Mouse (Mus musculus) layer of hippocampus, adult 11-12 months (tissue): ENCODE results near the gene Ifih1.

ENCODE experiments used
- DNase-seq: peaks from one replicate; pipeline ENCODE4 v3.0.0; 2022; ENCODE audit warnings: low spot score

The Ifih1 gene

DNA sequence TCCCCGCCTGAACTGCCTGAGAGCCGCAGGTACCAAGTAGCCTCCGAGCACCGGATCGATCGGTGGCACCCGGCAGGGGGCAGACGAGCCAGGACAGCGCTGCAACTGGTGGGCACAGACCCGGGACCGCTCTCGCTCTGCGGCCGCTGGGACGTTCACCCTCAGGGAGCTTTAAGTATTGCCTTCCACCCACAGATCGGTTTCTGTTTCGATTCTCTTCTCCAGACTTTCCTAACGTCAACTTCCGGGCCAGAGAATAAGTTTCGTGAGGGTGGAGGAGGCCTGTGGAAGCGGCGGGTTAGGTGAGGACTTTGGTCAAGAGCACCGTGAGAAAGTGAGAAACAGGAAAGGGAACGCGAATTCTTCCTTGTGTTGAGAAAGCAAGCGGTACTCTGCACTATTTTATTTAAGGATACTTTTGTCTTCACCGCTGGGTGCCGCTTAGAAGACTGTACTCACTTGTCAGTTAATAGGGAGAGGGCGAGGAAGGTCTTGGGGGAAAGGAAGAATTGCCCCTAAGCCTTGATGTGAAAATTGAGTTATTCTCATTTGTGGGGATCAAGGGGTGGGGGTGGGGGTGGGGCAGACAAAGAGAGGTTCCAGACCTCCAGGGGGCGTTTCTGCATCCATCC is at the start of gene Ifih1:
TSS of gene Ifih1 (minus strand) at position 242 of the 632 bp plus-strand sequence.
- DNase-seq: peak; percentile 33

DNA sequence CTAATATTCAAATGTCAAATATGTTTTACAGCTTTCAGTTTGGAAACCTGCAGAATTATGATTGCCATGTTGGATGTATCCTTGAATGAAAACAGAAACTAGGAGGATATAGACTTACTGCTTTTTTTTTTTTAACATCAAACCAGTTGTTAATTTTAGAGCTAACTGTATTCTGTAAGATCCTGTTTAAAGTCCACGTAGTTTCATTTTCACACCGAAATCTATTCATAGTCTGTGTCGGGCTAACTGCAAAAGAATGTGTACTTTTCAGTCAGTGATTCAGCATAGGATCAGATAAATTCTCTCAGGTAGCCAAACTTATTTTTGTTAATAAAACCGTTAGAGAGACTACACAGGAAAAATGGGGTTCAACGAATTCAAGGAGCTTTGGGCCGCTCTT is 39.9 kb upstream of the Ifih1 start:
- DNase-seq: no peak

DNA sequence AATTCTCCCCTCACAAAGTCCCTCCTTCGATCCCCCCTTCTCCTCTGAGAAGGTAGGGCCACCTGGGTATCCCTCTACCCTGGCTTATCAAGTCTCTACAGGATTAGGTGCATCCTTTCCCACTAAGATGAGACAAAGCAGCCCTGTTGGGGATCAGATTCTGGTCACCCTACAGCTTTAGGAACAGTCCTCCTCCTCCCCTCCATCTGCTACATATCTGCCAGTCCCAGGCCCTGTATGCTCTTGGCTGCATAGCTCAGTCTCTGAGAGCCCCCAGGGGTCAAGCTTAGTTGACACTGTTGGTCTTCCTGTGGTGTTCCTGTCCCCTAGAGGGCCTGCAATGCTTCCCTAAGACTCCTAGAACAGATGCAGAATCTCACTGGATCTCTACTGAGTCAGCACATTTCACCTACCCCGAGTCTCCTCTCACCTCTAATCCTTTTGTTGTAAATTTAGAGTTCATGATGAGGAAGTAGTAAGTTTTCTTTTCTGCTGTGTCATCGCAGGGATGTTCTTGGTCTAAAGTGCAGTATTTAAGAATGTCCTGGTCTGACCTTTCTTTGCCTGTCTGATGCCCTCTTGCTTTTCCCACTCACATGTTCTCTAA is 39.0 kb upstream of the Ifih1 start:
- DNase-seq: no peak

DNA sequence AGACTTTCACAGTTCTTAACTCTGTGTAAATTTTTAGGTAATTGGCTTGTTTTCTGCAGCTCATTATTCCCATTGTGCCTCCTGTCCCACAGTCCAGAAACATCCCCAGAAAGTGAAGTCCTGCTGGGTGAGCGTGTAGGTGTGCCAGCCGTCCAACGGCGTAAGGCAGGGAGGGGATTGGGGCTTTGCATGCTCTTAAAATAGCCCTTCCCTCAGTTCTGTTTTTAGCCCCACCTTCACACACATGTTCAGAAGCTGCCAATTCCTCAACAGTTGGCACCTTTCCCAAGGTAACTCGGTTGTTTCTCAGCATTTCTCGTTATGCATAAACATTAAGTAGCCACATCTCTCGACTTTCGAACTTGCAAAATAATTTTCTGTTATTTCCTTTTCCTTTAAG is 35.6 kb upstream of the Ifih1 start:
- DNase-seq: peak; percentile 21

DNA sequence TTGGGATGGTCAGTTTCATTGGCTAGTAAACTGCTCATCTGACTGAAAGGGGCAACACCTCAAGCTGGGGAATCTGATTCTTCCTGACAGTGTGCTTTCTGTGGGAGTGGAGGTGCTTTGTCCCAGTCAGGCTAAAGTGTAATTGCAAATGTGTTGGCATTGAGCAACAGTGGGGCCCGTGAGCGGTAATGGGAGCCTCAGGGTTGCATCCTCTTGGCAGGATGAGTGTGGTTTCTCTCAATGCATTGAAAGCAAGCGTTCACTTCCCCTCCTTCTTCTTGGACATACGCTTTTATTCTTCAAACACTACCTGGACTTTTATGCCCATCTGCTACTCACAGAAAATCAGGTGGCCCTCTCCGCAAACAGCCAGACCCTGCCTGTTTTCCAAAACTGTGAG is 26.7 kb upstream of the Ifih1 start:
- DNase-seq: no peak

DNA sequence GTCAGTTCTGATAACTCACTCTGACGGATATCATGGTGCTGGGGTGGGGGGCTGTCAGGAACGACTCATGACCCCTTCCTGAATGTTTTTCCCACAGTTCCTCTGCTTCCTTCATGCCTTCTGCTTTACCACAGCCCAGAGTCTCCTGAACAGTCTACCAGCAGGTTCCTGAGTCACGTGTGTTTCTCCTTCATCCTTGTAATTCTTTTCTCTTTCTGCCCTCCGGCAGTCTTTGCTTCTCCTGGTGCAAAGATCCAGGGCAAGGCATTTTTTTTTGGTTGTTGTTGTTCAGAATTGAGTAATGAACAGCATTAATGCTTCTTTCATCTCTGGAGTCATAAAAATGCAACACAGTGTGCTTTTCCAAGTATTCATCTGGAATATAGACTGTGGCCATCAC is 24.7 kb upstream of the Ifih1 start:
- DNase-seq: no peak

DNA sequence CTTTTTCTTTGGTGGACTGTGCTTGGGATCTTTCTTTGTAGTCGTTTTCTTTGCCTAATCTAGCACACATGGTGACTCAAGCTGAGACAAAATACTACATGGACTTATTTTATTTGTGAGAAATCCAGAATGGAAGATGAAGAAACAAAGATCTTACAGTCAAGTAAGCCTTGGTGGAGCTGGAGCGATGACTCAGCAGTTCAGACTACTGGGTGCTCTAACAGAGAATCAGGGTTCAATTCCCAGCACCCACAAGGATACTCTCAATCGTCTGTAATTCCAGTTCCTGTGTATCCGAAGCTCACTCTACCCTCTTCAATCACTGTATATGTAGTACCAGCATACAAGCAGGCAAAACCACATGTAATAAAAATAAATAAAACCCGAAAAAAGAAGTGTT is 24.2 kb upstream of the Ifih1 start:
- no peak for DNase-seq

DNA sequence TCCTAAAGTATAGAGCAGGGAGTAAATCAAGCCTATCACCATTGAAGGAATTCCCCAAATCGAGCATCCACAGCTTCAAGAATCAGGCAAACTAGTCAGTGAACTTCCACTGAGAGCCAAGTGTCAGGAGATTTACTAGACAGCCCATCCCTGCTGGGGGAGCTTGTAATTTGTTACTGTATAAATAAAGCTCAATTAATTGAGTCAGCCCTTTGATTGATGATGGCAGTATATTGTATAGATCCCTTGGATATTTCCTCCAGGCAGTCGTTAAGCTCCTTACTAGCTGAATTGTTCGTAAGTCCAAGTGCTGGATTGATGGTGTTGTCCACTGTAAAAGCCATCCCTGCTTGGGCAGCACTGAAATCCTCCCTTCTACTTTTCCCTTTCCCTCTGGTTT is 23.8 kb upstream of the Ifih1 start:
- no peak for DNase-seq

DNA sequence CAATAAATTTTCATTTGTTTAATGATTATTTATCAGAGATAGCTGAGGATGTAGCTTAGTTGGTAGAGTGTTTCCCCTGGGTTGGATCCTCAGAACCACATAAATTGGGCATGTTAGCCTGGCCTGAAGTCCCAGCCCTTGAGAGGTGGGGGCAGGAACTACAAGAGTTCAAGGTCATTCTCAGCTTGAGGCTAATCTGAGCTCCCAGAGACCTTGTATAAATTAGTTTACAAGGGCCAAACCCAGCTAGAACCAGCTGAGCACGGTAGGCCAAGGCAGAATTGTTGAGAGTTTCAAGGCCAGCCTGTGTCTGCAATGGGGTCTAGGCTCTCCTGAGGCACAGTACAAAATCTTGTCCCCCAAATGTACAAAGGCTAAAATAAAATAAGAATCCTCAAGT is 19.5 kb upstream of the Ifih1 start:
- DNase-seq: no peak

DNA sequence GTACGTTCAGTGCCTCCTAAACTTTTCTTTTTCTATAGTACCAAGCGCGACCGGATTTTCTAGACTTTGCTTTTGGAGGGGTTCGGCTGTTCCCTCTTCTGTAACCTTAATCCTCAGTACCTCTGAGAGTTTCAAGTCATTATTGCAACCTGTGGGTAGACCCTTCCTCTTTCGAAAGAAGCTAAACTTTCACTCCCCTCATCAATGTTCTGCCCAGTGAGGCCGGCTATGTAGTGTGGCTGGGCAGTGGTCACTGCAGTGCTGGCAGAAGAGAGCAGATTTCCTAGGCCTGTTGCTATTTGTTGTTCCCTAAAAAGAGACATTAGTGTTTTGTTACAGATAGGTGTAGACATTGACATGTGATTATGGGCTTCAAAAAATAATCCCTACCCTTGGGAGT is 18.8 kb upstream of the Ifih1 start:
- DNase-seq: no peak

DNA sequence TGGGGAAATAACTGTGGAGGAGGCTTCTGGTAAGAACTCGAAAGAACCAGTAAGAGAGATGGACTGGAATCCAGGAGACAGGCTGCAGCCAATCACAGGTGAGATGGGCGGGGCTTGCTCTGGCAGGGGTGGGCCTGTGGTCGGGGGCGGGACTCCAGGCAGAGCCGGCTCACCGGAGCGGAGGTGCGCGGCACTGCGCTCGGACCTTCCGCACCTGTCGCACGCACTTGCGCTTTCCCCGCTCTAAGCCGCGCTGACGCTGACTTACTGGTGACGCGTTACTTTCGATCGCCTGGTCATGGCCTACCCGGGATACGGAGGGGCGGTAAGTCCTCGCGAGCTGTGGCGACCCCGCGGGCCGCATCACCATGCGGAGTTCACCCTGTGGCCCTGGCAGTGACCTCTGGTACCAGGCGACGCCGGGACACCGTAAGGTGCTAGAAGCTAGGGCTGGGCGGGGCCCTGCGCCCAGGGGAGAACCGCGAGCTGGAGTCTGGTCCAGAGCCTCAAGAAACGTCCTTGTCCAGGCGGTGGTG is 18.1 kb upstream of the Ifih1 start, which contains the start of gene Gca:
TSS of gene Gca (plus strand) at position 151 of the 536 bp plus-strand sequence.
- peak; percentile 88 for DNase-seq

DNA sequence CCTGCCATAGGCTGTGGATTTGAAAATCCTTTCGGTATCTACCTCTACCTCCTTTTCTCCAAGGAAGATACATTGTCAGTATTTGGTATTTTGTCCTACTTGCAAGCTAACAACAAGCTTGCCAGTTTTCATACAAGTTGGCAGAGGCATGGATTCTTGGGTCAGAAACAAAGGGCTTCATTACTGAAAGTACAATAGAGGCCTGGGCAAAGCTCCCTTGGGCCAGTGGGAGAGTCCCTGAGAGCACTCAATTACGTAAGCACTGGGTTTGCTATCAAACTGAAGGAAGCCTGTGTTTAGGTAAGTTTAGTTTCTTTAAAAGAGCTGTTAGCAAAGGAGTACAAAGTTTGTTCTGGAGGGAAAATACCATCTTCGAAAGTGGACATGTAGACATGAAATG is 16.5 kb upstream of the Ifih1 start:
- peak; percentile 43 for DNase-seq

DNA sequence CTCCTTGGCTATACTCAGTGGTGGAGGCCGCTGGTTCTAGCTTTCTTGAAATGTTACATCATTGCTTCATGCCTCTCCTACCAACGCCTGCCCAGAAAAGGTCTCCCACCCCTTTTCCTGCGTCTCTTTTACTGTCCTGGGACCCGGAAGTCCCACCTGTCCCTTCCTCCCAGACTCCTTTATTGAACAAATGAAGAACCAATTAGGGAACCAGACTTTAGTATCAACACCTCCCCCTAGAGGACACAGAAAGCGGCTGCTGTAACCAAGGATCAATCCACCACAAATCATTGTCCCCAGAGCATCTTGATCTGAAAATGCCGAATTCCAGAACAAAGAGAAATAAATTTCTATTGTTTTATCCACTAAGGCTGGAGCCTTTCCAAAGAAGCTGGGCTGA is 14.5 kb upstream of the Ifih1 start:
- no peak for DNase-seq

DNA sequence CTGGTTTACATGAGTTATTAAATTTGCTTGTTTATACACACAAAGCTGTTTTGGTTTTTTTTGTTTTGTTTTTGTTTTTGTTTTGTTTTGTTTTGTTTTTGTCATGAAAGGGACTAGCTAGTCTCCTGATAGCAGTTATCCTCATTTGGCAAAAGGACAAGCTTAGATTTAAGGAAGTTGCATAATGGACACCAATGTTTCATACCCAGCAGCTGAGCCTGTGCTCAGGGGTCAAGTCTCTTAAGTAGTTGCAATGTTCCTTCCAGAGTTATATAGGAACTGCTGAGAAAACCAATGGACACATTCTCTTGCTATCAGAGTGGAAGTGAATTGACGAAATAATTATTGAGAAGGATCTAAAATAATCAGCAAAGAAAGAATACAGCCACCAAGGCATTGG is 10.0 kb upstream of the Ifih1 start:
- no peak for DNase-seq

DNA sequence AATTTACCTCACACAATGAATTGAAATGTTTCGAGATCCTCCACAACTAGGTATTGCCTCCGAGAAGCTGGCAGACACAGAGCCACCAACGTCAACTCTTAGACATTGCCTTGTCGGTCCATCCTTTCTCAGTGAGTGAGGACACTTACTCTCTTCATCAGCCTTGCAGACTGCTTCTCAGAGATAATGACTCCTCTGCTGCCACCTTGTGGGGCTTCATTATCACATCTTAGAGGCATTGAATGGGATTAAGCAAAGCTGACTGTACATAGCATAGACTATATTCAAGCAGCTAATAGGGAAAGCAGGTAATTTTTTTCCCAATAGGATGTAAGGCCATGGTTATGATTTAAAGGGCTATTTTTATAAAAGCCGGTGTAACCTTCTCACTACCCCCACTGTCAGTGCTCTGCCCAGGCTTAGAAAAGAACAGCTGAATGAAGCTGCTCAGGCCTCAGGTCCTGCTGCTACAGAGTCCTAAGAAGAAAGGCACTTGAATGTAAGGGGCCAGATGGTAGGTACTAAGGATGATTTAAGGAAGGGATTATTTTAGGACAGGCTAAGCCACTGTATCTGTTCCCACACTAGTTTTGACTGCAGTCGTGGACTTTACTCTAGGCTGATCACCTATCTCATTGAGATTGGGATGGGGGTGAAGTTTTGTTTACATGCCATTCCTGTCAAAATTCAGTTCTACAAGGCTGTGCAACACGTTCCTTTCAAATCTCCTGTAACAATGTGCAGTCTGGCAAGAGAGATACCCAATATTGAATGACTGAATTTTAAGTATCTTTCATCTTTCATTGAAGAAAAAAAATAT is 8.7 kb upstream of the Ifih1 start:
- DNase-seq: peak; percentile 85

DNA sequence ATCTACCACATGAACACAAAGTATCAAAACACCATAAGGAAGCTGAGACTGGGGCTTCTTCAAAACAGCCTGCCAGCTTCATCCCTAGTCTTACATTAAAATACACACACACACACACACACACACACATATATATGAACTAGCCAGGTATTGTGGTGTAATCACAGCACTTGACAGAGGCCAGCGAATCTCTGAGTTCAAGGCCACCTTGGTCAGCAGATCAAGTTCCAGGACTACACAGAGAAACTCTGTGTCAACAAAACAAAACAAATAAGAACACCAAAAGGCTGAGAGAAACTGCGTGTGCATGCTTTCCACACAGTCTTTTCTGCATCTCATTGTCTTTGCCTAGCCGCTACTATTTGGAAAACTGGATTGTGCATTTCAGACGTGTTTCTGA is 6.4 kb upstream of the Ifih1 start:
- DNase-seq: no peak

DNA sequence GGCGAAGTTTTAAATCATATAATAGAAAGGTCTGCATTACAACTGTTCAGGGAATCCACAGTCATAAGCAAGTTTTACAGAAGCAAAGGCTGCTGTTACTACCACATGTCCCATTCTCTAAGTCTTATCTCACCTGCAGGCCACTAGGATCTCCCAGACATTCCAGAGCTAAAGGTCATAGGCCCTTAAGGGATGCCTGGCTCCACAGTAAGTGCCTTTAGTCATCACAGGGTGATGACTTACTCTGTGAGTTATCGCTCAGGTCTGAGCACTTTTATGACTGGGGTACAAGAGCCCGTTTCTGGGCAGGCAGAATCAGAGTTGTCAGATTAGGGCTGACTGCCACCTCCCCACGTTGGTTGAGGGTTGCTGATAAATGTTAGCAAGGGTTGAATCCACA is 5.8 kb upstream of the Ifih1 start:
- no peak for DNase-seq

DNA sequence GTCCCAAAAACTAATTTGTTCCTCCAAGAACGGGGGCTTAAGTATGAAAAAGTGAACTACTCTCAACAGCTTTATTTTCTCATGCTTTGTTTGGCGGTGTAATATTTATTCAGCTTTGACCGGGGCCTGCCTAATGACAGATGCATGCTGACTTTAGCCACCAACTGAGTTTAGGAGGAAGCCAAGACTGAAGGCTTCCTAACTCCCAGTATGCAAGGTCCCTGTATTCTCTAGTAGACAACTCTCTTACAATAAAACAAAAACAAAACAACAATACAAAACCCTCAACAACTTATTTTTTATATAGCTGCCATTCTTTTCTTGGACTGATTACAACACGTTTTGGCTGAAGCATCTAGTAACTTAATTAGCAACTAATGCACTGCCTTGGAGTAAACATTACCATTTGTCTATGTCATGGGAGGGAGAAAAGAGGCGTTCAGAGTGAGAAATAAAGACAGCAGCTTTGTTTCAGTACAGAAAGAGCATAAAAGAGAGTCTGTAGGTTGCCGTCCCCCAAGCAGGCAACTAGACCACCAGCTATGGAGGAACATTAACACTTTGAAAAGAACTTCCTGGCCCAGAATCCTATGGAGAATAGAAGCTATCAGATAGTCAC is 725 bp upstream of the Ifih1 start:
- no peak for DNase-seq

DNA sequence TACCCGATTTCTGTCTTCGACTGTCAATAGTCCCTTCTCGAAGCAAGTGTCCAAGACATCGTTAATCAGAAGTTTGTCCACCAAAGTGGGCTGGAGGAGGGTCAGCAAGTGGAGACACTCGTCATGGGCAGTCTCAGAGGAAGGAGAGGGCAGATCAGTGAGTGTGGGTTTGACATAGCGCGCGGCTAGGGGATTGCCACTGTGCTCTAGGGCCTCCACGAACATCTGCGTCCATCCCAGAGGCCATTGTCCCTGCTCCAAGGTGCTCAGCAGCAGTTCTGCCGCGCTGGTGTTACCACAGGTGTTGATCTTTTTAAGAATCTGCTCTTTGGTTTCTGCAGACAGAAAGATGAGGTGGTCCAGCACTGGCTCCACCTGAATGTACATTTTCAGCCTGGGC is 580 bp downstream of the Ifih1 start:
- no peak for DNase-seq

DNA sequence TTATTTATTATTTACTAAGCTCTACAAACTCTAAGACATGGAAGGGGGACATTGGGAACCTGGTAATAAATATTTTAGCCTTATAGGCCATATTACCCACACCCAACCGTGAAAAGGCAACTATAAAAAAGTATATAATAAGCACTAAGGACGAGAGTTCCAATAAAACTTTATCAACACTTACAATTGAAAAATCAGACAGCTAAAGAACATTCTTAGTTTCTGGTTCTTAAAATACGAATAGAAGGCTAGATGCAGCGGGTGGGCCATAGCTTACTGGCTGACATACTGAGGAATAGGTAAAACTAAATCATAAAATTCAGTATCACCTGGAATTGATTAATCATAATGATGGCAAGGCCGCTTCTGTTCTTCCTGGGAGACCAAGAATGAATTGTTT is 1.2 kb downstream of the Ifih1 start:
- DNase-seq: no peak

DNA sequence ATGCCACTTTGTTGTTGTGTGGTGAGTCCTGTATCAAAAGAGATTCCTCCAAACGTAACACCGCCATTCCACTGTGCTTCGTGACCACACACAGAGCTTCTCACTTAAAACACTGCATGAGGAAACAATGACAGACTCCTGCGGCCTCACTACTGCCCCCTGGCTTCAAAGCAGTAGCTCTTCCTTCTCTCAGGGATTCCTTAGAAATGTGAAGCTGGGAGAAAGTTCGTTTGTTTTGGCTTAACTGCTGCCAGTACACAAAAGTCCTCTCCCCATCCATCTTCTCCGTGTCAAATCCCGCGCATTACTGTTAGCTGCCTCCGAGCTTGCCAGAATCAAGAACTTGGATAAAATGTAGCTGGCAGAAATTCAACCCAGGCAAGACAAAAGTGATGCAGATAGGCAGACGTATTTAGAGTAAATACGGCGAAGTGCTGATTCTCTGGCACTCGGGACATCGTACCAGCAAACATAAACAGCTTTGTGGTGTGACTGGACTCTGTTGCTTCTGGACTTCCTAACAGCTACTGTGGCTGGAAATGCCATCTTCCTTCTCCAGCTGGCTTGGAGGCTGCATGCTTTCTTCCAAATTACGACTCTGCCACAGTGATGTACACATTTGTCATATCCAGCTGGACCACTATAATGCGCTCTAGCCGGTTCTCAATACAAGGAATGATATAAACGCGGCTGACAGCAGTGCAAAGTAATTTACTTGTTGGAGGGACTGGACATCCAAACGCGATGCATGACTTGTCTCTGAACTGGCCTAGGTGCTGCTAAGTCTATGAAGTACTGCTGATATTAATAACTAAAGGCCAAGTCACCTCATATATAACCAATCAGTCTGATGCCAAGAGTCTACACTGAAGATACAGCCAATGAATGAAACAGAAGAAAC is 2.4 kb downstream of the Ifih1 start:
- peak; percentile 48 for DNase-seq

DNA sequence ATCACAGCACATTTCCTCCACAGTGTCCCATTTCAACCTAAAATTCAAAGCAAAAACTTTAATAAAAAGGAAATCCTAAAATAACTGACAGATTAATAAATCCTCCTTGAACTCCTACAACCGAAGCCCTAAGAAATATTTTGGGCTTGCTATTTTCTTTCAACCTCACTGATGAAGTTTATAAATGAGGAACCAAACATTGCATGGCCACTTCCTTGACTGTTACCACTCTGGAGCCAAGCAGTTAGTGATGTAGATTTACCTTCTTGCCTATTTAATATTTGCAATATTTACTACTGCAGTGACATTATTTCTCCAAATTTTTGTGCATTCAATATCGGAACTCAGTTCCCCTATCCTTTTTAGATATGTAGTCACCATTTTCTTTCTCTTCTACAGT is 6.2 kb downstream of the Ifih1 start:
- no peak for DNase-seq
